Mouse (Mus musculus): ENCODE results near the gene Gm20431.

GRCm38 (mm10) chr2:167695491-167695890 lies 34.2 kb upstream of the Gm20431 start:
- no peak for TF ChIP-seq CTCF (IDR thresholded peaks at IDR 0.05; ENCODE audit: control insufficient read depth, insufficient read depth, insufficient replicate concordance, low read depth, low read length)
- no peak for TF ChIP-seq POLR2A (IDR thresholded peaks at IDR 0.05; ENCODE audit: control insufficient read depth, low read depth, low read length)

Measured in testis, adult 2 months (tissue).